Mouse (Mus musculus) cerebellum, adult 2 months (tissue): ENCODE measurements around the gene Rnf130. TPM values are rescaled to one million over a fixed set of nuclear protein-coding genes. Genes with fewer than 3 reads are reported as not detected.

Source experiments
- DNase-seq, 2 experiments: peaks; one replicate each; pipeline ENCODE4 v3.0.0; 2021
- H3K27ac ChIP-seq: fragments of 200-500 bp; 2 replicates; pipeline ENCODE4 v1.5.1; 2012; ENCODE audit warnings: low read length, control low read depth, inconsistent platforms; ENCODE audit not compliant: insufficient read depth
- H3K27me3 ChIP-seq: fragments of 200-500 bp; 2 replicates; pipeline ENCODE4 v1.6.1; 2012; ENCODE audit warnings: inconsistent platforms, mild to moderate bottlenecking, low read length, moderate library complexity; ENCODE audit not compliant: control insufficient read depth, insufficient read depth
- H3K4me1 ChIP-seq: fragments of 200-500 bp; 2 replicates; pipeline ENCODE4 v1.6.1; 2011; ENCODE audit warnings: low read length; ENCODE audit not compliant: control insufficient read depth, insufficient read depth
- H3K4me3 ChIP-seq: fragments of 200-500 bp; replicated peaks from 2 replicates; pipeline ENCODE3; 2011; ENCODE audit warnings: mild to moderate bottlenecking, low read depth, low read length, control low read depth; ENCODE audit not compliant: insufficient read depth
- CTCF ChIP-seq: fragments of 200-500 bp; IDR thresholded peaks from 2 replicates; pipeline ENCODE4 v1.5.1; 2011; ENCODE audit warnings: low read depth, mild to moderate bottlenecking, control low read depth, low read length, moderate library complexity, borderline replicate concordance; ENCODE audit not compliant: insufficient read depth
- POLR2A ChIP-seq: fragments of 200-500 bp; IDR thresholded peaks from 2 replicates; pipeline ENCODE4 v1.6.1; 2011; ENCODE audit warnings: low read length, control low read depth, borderline replicate concordance; ENCODE audit not compliant: insufficient read depth
- WGBS: fragments of 180-500 bp; shearing (Covaris S2); methylation state at CpG from one replicate; pipeline ENCODE4 v1.1.7; 2018; 5-methylcytosine and 5-hydroxymethylcytosine counted together
- polyA plus RNA-seq: library from polyadenylated mRNA; depleted of rRNA; stranded (reverse); fragments of >200 nt; gene quantifications from 2 replicates; pipeline ENCODE4 v1.2.3, GENCODE M21; 2012

The Rnf130 gene
- polyA plus RNA-seq, 1 experiment: 76.6 TPM

- TF ChIP-seq POLR2A (no peak), CTCF (no peak)
- Histone ChIP-seq H3K4me3 (no peak overlapping the region), H3K4me1 (no peaks in the 10 kb centered on the region), H3K27me3 (no peaks in the 10 kb centered on the region), H3K27ac (no peak overlapping the region)
- DNase-seq: no peak
- WGBS: 85% methylated on average over 4 of the region's 4 CpGs
Observed at GRCm38 (mm10) chr11:49983875-49984552, 41.1 kb upstream of the Rnf130 start.

- Histone ChIP-seq H3K27ac (no peak overlapping the region), H3K4me1 (no peaks in the 10 kb centered on the region), H3K4me3 (no peak overlapping the region), H3K27me3 (no peaks in the 10 kb centered on the region)
- no peak for DNase-seq
- 82% methylated on average over 4 of the region's 4 CpGs for WGBS
- no peak for TF ChIP-seq POLR2A
- TF ChIP-seq CTCF: no peak
Observed at GRCm38 (mm10) chr11:49985009-49985408, 40.1 kb upstream of the Rnf130 start.

- Histone ChIP-seq H3K27me3 (no peaks in the 10 kb centered on the region), H3K4me3 (no peak overlapping the region), H3K27ac (no peak overlapping the region), H3K4me1 (no peaks in the 10 kb centered on the region)
- TF ChIP-seq CTCF: peak; percentile 94
- no peak for TF ChIP-seq POLR2A
- WGBS: 13% methylated on average over 10 of the region's 10 CpGs
- DNase-seq: peak; percentile 61 to 79
Observed at GRCm38 (mm10) chr11:49986277-49987036, 38.7 kb upstream of the Rnf130 start.

- Histone ChIP-seq H3K4me3 (no peak overlapping the region), H3K4me1 (no peaks in the 10 kb centered on the region), H3K27ac (no peak overlapping the region), H3K27me3 (no peaks in the 10 kb centered on the region)
- 93% methylated on average over 2 of the region's 2 CpGs for WGBS
- no peak for DNase-seq
- no peak for TF ChIP-seq CTCF
- TF ChIP-seq POLR2A: no peak
Observed at GRCm38 (mm10) chr11:49994536-49994935, 30.6 kb upstream of the Rnf130 start.

GRCm38 (mm10) chr11:49996398-49996797, 28.7 kb upstream of the Rnf130 start:
- Histone ChIP-seq H3K27ac (no peak overlapping the region), H3K4me1 (no peaks in the 10 kb centered on the region), H3K27me3 (no peaks in the 10 kb centered on the region), H3K4me3 (no peak overlapping the region)
- 71% methylated on average over 4 of the region's 4 CpGs for WGBS
- no peak for DNase-seq
- no peak for TF ChIP-seq CTCF
- no peak for TF ChIP-seq POLR2A

GRCm38 (mm10) chr11:49997321-49997720, 27.8 kb upstream of the Rnf130 start:
- no peaks in the 10 kb centered on the region for H3K4me1 ChIP-seq
- 78% methylated on average over 5 of the region's 5 CpGs for WGBS
- H3K27me3 ChIP-seq: no peaks in the 10 kb centered on the region
- H3K27ac ChIP-seq: no peak overlapping the region
- DNase-seq: no peak
- TF ChIP-seq POLR2A: no peak
- no peak for TF ChIP-seq CTCF
- no peak overlapping the region for H3K4me3 ChIP-seq

GRCm38 (mm10) chr11:50002853-50003252, 22.3 kb upstream of the Rnf130 start:
- DNase-seq: no peak
- Histone ChIP-seq H3K27ac (no peak overlapping the region), H3K4me3 (no peak overlapping the region), H3K4me1 (no peaks in the 10 kb centered on the region), H3K27me3 (no peaks in the 10 kb centered on the region)
- 95% methylated on average over 4 of the region's 4 CpGs for WGBS
- TF ChIP-seq POLR2A: no peak
- TF ChIP-seq CTCF: no peak

- H3K27ac ChIP-seq: no peak overlapping the region
- no peaks in the 10 kb centered on the region for H3K27me3 ChIP-seq
- DNase-seq: no peak
- 46% methylated on average over 10 of the region's 10 CpGs for WGBS
- no peak for TF ChIP-seq CTCF
- TF ChIP-seq POLR2A: no peak
- H3K4me1 ChIP-seq: no peaks in the 10 kb centered on the region
- H3K4me3 ChIP-seq: no peak overlapping the region
Observed at GRCm38 (mm10) chr11:50007776-50008175, 17.4 kb upstream of the Rnf130 start.
